ENCODE assay signal across 8 mouse cellular contexts in the genomic region with DNA sequence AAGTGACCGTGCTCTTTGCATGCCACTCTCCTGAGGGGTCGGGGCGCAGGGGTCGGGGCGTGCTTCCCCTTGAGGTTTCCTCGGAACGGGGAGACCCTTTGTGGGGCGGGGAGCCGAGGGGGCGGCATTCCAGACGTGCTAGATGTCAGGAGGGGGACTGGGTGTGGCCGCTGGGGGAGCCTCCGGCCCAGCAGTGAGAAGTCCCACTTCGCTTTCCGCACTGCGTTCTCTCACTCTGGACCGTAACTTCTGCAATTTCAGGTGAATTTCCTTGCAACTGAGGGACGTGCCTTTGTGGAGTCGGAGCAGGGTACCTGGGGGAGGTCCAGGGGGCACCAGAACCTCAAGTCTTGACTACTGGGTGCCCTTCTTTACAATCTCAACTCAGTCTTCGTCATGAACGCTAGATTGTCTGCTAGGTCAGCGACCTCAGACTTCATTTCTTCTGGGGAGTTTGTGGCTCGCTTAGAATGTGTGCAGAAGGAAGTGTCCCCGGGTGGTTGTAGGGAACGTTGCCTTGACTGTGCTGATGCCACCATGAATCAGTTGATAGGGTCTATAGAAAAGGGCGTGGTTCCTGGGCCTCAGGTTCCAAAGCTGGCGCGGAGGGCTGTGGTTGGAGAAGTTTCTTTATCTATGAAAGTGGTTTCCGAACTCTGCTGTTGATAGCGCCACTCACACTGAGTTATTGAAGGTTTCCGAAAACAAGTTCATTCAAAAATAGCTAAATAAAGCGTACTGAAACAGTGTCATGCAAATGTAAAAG. TPM values are rescaled to one million over a fixed set of nuclear protein-coding genes. Genes with fewer than 3 reads are reported as not detected.
DNase-seq lines count a peak whose midpoint lies in the region; ATAC-seq and TF ChIP-seq lines count a peak whose summit lies in the region.

No protein-coding gene starts in this region.

- peak overlapping the region; percentile 62 for H3K9ac ChIP-seq in forebrain, embryonic 14.5 days (ENCODE audit: low read length)
- H3K9ac ChIP-seq in intestine, postnatal 0 days (ENCODE audit: low read depth, low read length) = peak overlapping the region; percentile 83

- peak overlapping the region; percentile 78 for H3K4me2 ChIP-seq in forebrain, embryonic 14.5 days (ENCODE audit: low read length)
- H3K4me2 ChIP-seq in intestine, postnatal 0 days (replicated peaks; ENCODE audit: low read depth) = peak overlapping the region; percentile 84

- H3K27ac ChIP-seq in gastrocnemius, adult 2 months = peak overlapping the region; percentile 94
- H3K27ac ChIP-seq in forebrain, embryonic 14.5 days (ENCODE audit: low read depth, low read length) = peak overlapping the region; percentile 39; the same call in 1 of the 2 replicates
- H3K27ac ChIP-seq in intestine, postnatal 0 days (ENCODE audit: low read depth, low read length) = peak overlapping the region; percentile 93

- H3K9me3 ChIP-seq in forebrain, embryonic 14.5 days (replicated peaks; ENCODE audit: control insufficient read depth, low read length) = no peaks in the 10 kb centered on the region
- no peaks in the 10 kb centered on the region for H3K9me3 ChIP-seq in intestine, postnatal 0 days (ENCODE audit: control insufficient read depth)

- WGBS in forebrain, embryonic 14.5 days = 8% methylated on average over 30 of the region's 32 CpGs
- 7% methylated on average over 32 of the region's 32 CpGs for WGBS in intestine, postnatal 0 days

- intact Hi-C loops in gastrocnemius, adult 2 months (cut with DNase I) = no loop called here

- H3K4me1 ChIP-seq in forebrain, embryonic 14.5 days (ENCODE audit: control insufficient read depth, insufficient read depth, low read length) = peaks cover 6% of the 10 kb centered on the region; the same call in 1 of the 2 replicates
- peaks cover 25% of the 10 kb centered on the region for H3K4me1 ChIP-seq in intestine, postnatal 0 days (replicated peaks; ENCODE audit: control insufficient read depth, insufficient read depth, low read length)

- no peaks in the 10 kb centered on the region for H3K36me3 ChIP-seq in forebrain, embryonic 14.5 days (ENCODE audit: control insufficient read depth, insufficient read depth, low read length)
- H3K36me3 ChIP-seq in intestine, postnatal 0 days (ENCODE audit: control insufficient read depth, insufficient read depth) = no peaks in the 10 kb centered on the region

- H3K4me3 ChIP-seq in gastrocnemius, adult 2 months = peak overlapping the region; percentile 92
- peak overlapping the region; percentile 37 for H3K4me3 ChIP-seq in forebrain, embryonic 14.5 days (ENCODE audit: low read depth, low read length)
- peak overlapping the region; percentile 71 for H3K4me3 ChIP-seq in intestine, postnatal 0 days (ENCODE audit: low read depth, low read length)

- peak; percentile 40; the same call in 1 of the 2 replicates for ATAC-seq in forebrain, embryonic 14.5 days
- peak; percentile 30 for ATAC-seq in intestine, postnatal 0 days
- ATAC-seq in megakaryocyte progenitor cell, adult 5-6 weeks (replicated peaks; ENCODE audit: poor library complexity) = peak; percentile 64

- 0 out of 2 replicates have a peak, but pooled peaks cover 10% of the 10 kb centered on the region for H3K27me3 ChIP-seq in forebrain, embryonic 14.5 days (replicated peaks; ENCODE audit: control insufficient read depth, insufficient read depth, low read length)
- H3K27me3 ChIP-seq in intestine, postnatal 0 days (replicated peaks; ENCODE audit: control insufficient read depth, insufficient read depth, low read length) = no peaks in the 10 kb centered on the region

- TF ChIP-seq CTCF in gastrocnemius, adult 2 months (IDR thresholded peaks at IDR 0.05) = no peak
- no peak; the same call in 1 of the 2 replicates for TF ChIP-seq CTCF in intestine, postnatal 0 days (IDR thresholded peaks at IDR 0.05; ENCODE audit: low read depth)

- DNase-seq in gastrocnemius, adult 2 months = peak; percentile 67
- no peak for DNase-seq in gastrocnemius, postnatal 25 days
- DNase-seq in R1 (ENCODE audit: low read depth, low spot score) = peak; percentile 50
- no peak for DNase-seq in forebrain, embryonic 14.5 days (ENCODE audit: low spot score)
- DNase-seq in thymus, postnatal 0 days (ENCODE audit: low spot score) = peak; percentile 53
- no peak for DNase-seq in cerebellum, postnatal 36 days

RNA-seq across cellular contexts. Expression of a gene that starts 0.7 kb away (rescaled TPM):
- total RNA-seq in gastrocnemius, adult 2 months (2021) = 10 to 100 TPM; 28.0 to 52.6 TPM
- 10 to 100 TPM; 52.8 to 74.7 TPM for total RNA-seq in gastrocnemius, postnatal 25 days (2021)
- 109 and 118 TPM in 2 replicates for polyA plus RNA-seq in forebrain, embryonic 14.5 days (2014; fragmentation: Nextera tagmentation; extraction: Ambion mirVana)
- polyA plus RNA-seq in intestine, postnatal 0 days (2015; fragmentation: Nextera tagmentation; extraction: Ambion mirVana) = 571 and 641 TPM in 2 replicates
- 111 and 140 TPM in 2 replicates for total RNA-seq in megakaryocyte progenitor cell, adult 5-6 weeks (2015)
- 74.3 and 112 TPM in 2 replicates for total RNA-seq in megakaryocyte progenitor cell, adult 5-6 weeks (2017)
- 713 and 718 TPM in 2 replicates for polyA plus RNA-seq in thymus, postnatal 0 days (2015; fragmentation: Nextera tagmentation; extraction: Ambion mirVana)

RNA-seq across cellular contexts. Expression of a gene that starts 56.4 kb away (rescaled TPM):
- 1 to 10 TPM; 4.7 to 7.1 TPM for total RNA-seq in gastrocnemius, adult 2 months (2021)
- total RNA-seq in gastrocnemius, postnatal 25 days (2021) = 1 to 10 TPM; 3.8 to 4.9 TPM
- polyA plus RNA-seq in forebrain, embryonic 14.5 days (2014; fragmentation: Nextera tagmentation; extraction: Ambion mirVana) = 12.9 and 13.8 TPM in 2 replicates
- 5.0 and 5.2 TPM in 2 replicates for polyA plus RNA-seq in intestine, postnatal 0 days (2015; fragmentation: Nextera tagmentation; extraction: Ambion mirVana)
- 23.5 and 31.1 TPM in 2 replicates for total RNA-seq in megakaryocyte progenitor cell, adult 5-6 weeks (2015)
- 18.9 and 27.6 TPM in 2 replicates for total RNA-seq in megakaryocyte progenitor cell, adult 5-6 weeks (2017)
- 18.2 and 20.8 TPM in 2 replicates for polyA plus RNA-seq in thymus, postnatal 0 days (2015; fragmentation: Nextera tagmentation; extraction: Ambion mirVana)

Comparison
In these comparisons a context has a peak if more than half of its experiments do, and no peak if none do; other contexts are left out.
1. DNase-seq: peak in gastrocnemius, adult 2 months (single experiment), R1 (single experiment) and thymus, postnatal 0 days (single experiment); none in gastrocnemius, postnatal 25 days (single experiment), forebrain, embryonic 14.5 days (single experiment) and cerebellum, postnatal 36 days (0 of 2).
2. H3K27ac ChIP-seq: peak in every context shown above with its lines; median percentile 94 in gastrocnemius, adult 2 months; 93 in intestine, postnatal 0 days; 39 in forebrain, embryonic 14.5 days.
3. H3K4me3 ChIP-seq: peak in every context shown above with its lines; median percentile 92 in gastrocnemius, adult 2 months; 71 in intestine, postnatal 0 days; 37 in forebrain, embryonic 14.5 days.
4. Peak in every context shown above with its lines, with median percentiles within 50 percentile points of each other: ATAC-seq.